8 mouse cellular contexts compared by ENCODE assay signal in genomic region chr17:15993361-15994287, GRCm38 (mm10).
DNase-seq lines count a peak whose midpoint lies in the region; ATAC-seq lines count a peak whose summit lies in the region.

No protein-coding gene starts in this region.

- H3K4me2 ChIP-seq in forebrain, embryonic 14.5 days (ENCODE audit: low read length): no peak overlapping the region
- no peak overlapping the region for H3K4me2 ChIP-seq in hindbrain, embryonic 15.5 days
- no peak overlapping the region for H3K4me2 ChIP-seq in limb, embryonic 11.5 days (ENCODE audit: low read depth, severe bottlenecking)
- no peak overlapping the region for H3K4me2 ChIP-seq in midbrain, embryonic 15.5 days

- peak overlapping the region; percentile 70 for H3K27ac ChIP-seq in forebrain, embryonic 14.5 days (ENCODE audit: low read depth, low read length)
- H3K27ac ChIP-seq in hindbrain, embryonic 15.5 days (replicated peaks): peak overlapping the region; percentile 71
- H3K27ac ChIP-seq in limb, embryonic 11.5 days (replicated peaks; ENCODE audit: low read depth, low read length): 0 out of 2 replicates have a peak overlapping the region, but pooled peaks have one; percentile 14
- peak overlapping the region; percentile 79 for H3K27ac ChIP-seq in midbrain, embryonic 15.5 days

- H3K4me1 ChIP-seq in forebrain, embryonic 14.5 days (ENCODE audit: control insufficient read depth, insufficient read depth, low read length): peaks cover 22% of the 10 kb centered on the region; the same call in 1 of the 2 replicates
- H3K4me1 ChIP-seq in hindbrain, embryonic 15.5 days (replicated peaks): peaks cover 25% of the 10 kb centered on the region
- H3K4me1 ChIP-seq in limb, embryonic 11.5 days (ENCODE audit: control insufficient read depth, insufficient read depth, low read length): 0 out of 2 replicates have a peak, but pooled peaks cover 5% of the 10 kb centered on the region
- H3K4me1 ChIP-seq in midbrain, embryonic 15.5 days: peaks cover 28% of the 10 kb centered on the region

- H3K9ac ChIP-seq in forebrain, embryonic 14.5 days (ENCODE audit: low read length): no peak overlapping the region
- no peak overlapping the region for H3K9ac ChIP-seq in hindbrain, embryonic 15.5 days
- no peak overlapping the region for H3K9ac ChIP-seq in limb, embryonic 11.5 days (ENCODE audit: low read length)
- H3K9ac ChIP-seq in midbrain, embryonic 15.5 days: no peak overlapping the region

- H3K36me3 ChIP-seq in forebrain, embryonic 14.5 days (ENCODE audit: control insufficient read depth, insufficient read depth, low read length): no peaks in the 10 kb centered on the region
- H3K36me3 ChIP-seq in hindbrain, embryonic 15.5 days: no peaks in the 10 kb centered on the region
- H3K36me3 ChIP-seq in limb, embryonic 11.5 days (ENCODE audit: control insufficient read depth, insufficient read depth, low read length): no peaks in the 10 kb centered on the region
- no peaks in the 10 kb centered on the region for H3K36me3 ChIP-seq in midbrain, embryonic 15.5 days (replicated peaks)

- 2% methylated on average over 7 of the region's 7 CpGs for WGBS in forebrain, embryonic 14.5 days
- WGBS in hindbrain, embryonic 15.5 days: 12% methylated on average over 7 of the region's 7 CpGs
- WGBS in limb, embryonic 11.5 days: 54% methylated on average over 7 of the region's 7 CpGs
- WGBS in midbrain, embryonic 15.5 days: 11% methylated on average over 7 of the region's 7 CpGs

- peak; percentile 38 to 62 for DNase-seq in right cerebral cortex, postnatal 10 days (ENCODE audit: low spot score in 2 of 2)
- DNase-seq in right cerebral cortex, postnatal 4 days: no peak
- peak; percentile 89 for DNase-seq in forebrain, embryonic 14.5 days (ENCODE audit: low spot score)
- peak; percentile 35 for DNase-seq in limb, embryonic 11.5 days (ENCODE audit: low spot score)
- DNase-seq in urinary bladder, postnatal 4 days (ENCODE audit: low spot score in 2 of 2): no peak

- H3K9me3 ChIP-seq in forebrain, embryonic 14.5 days (replicated peaks; ENCODE audit: control insufficient read depth, low read length): 0 out of 2 replicates have a peak, but pooled peaks cover 3% of the 10 kb centered on the region
- no peaks in the 10 kb centered on the region for H3K9me3 ChIP-seq in hindbrain, embryonic 15.5 days
- H3K9me3 ChIP-seq in limb, embryonic 11.5 days (ENCODE audit: control insufficient read depth, low read length): no peaks in the 10 kb centered on the region
- 0 out of 2 replicates have a peak, but pooled peaks cover 2% of the 10 kb centered on the region for H3K9me3 ChIP-seq in midbrain, embryonic 15.5 days

- H3K27me3 ChIP-seq in forebrain, embryonic 14.5 days (replicated peaks; ENCODE audit: control insufficient read depth, insufficient read depth, low read length): no peaks in the 10 kb centered on the region
- H3K27me3 ChIP-seq in hindbrain, embryonic 15.5 days: no peaks in the 10 kb centered on the region
- no peaks in the 10 kb centered on the region for H3K27me3 ChIP-seq in limb, embryonic 11.5 days (ENCODE audit: control insufficient read depth, insufficient read depth, low read length)
- no peaks in the 10 kb centered on the region for H3K27me3 ChIP-seq in midbrain, embryonic 15.5 days (replicated peaks)

- ATAC-seq in forebrain, embryonic 14.5 days: peak; percentile 84
- peak; percentile 76 for ATAC-seq in hindbrain, embryonic 15.5 days (ENCODE audit: low FRiP score, low read depth)
- peak; percentile 74; the same call in 1 of the 2 replicates for ATAC-seq in limb, embryonic 11.5 days (ENCODE audit: insufficient number of reproducible peaks, low FRiP score, low TSS enrichment, low read depth)
- peak; percentile 79 for ATAC-seq in midbrain, embryonic 15.5 days (replicated peaks)
- no peak for ATAC-seq in megakaryocyte, adult 5-6 weeks (ENCODE audit: poor library complexity, severe bottlenecking)

- H3K4me3 ChIP-seq in forebrain, embryonic 14.5 days (ENCODE audit: low read depth, low read length): no peak overlapping the region
- H3K4me3 ChIP-seq in hindbrain, embryonic 15.5 days: no peak overlapping the region
- H3K4me3 ChIP-seq in limb, embryonic 11.5 days (ENCODE audit: low read depth, low read length): no peak overlapping the region
- H3K4me3 ChIP-seq in midbrain, embryonic 15.5 days: no peak overlapping the region

Comparison
In these comparisons a context has a peak if more than half of its experiments do, and no peak if none do; other contexts are left out.
1. DNase-seq: peak in right cerebral cortex, postnatal 10 days (2 of 2), forebrain, embryonic 14.5 days (single experiment) and limb, embryonic 11.5 days (single experiment); none in right cerebral cortex, postnatal 4 days (single experiment) and urinary bladder, postnatal 4 days (0 of 2).
2. H3K27ac ChIP-seq: peak in every context shown above with its lines; median percentile 79 in midbrain, embryonic 15.5 days; 71 in hindbrain, embryonic 15.5 days; 70 in forebrain, embryonic 14.5 days; 14 in limb, embryonic 11.5 days.